Mouse (Mus musculus) forebrain, postnatal 0 days (tissue): ENCODE data around the gene Tctn3. TPM values are rescaled to one million over a fixed set of nuclear protein-coding genes. Genes with fewer than 3 reads are reported as not detected.
"Not testable (repeated sequence)": the region's sequence is repeated elsewhere in the genome, so short reads cannot be mapped to it uniquely, and the experiment has no call there.

Experiments
- ATAC-seq: fragments of 200-750 bp; cut with Nextera tagmentation; 2 replicates; pipeline ENCODE4 v1.8.0; 2017; ENCODE audit warnings: mild to moderate bottlenecking, moderate library complexity
- DNase-seq: peaks from one replicate; pipeline ENCODE4 v3.0.0-alpha.2; 2015
- H3K27ac ChIP-seq: fragments of 300-500 bp; sonication (generic); 2 replicates; pipeline ENCODE4 v1.5.1; 2014; ENCODE audit warnings: low read depth, mild to moderate bottlenecking, antibody characterized with exemption, low read length, moderate library complexity, mixed read lengths
- H3K27me3 ChIP-seq: fragments of 300-500 bp; sonication (generic); 2 replicates; pipeline ENCODE4 v1.6.1; 2014; ENCODE audit warnings: mild to moderate bottlenecking, low read length, mixed read lengths; ENCODE audit not compliant: insufficient read depth
- H3K36me3 ChIP-seq: fragments of 300-500 bp; sonication (generic); 2 replicates; pipeline ENCODE4 v1.6.1; 2014; ENCODE audit warnings: mild to moderate bottlenecking, moderate library complexity; ENCODE audit not compliant: insufficient read depth
- H3K4me1 ChIP-seq: fragments of 300-500 bp; sonication (generic); 2 replicates; pipeline ENCODE4 v1.6.1; 2014; ENCODE audit warnings: antibody characterized with exemption; ENCODE audit not compliant: insufficient read depth
- H3K4me2 ChIP-seq: fragments of 300-500 bp; sonication (generic); 2 replicates; pipeline ENCODE4 v1.6.1; 2014; ENCODE audit warnings: low read depth, mild to moderate bottlenecking, moderate library complexity
- H3K4me3 ChIP-seq: fragments of 300-500 bp; sonication (generic); 2 replicates; pipeline ENCODE4 v1.5.1; 2014; ENCODE audit warnings: low read depth, low read length, mixed read lengths
- H3K9ac ChIP-seq: fragments of 300-500 bp; sonication (generic); 2 replicates; pipeline ENCODE4 v1.6.1; 2014; ENCODE audit warnings: mild to moderate bottlenecking
- H3K9me3 ChIP-seq: fragments of 300-500 bp; sonication (generic); 2 replicates; pipeline ENCODE4 v1.6.1; 2016; ENCODE audit warnings: low read length
- CTCF ChIP-seq: sonication (generic); IDR thresholded peaks from 2 replicates; pipeline ENCODE4 v1.5.1; 2016; ENCODE audit warnings: antibody characterized with exemption, control low read depth, low read depth
- WGBS: fragments of 180-500 bp; shearing (Covaris S2); extraction: QIAGEN DNeasy Blood & Tissue Kit; methylation state at CpG from one replicate; pipeline ENCODE4 v1.1.7; 2014; 5-methylcytosine and 5-hydroxymethylcytosine counted together
- polyA plus RNA-seq: library from polyadenylated mRNA; unstranded; fragments of >200 nt; fragmentation: Nextera tagmentation; extraction: Ambion mirVana; gene quantifications from 2 replicates; pipeline ENCODE4 v1.2.1, GENCODE M21; 2015
- total RNA-seq: library from RNA; depleted of rRNA; stranded (reverse); fragments of >200 nt; gene quantifications from 2 replicates; pipeline ENCODE4 v1.2.3, GENCODE M21; 2014

Tctn3 gene
- total and polyA plus RNA-seq, 2 experiments from 2014 or later = 15.1 to 28.0 TPM

DNA sequence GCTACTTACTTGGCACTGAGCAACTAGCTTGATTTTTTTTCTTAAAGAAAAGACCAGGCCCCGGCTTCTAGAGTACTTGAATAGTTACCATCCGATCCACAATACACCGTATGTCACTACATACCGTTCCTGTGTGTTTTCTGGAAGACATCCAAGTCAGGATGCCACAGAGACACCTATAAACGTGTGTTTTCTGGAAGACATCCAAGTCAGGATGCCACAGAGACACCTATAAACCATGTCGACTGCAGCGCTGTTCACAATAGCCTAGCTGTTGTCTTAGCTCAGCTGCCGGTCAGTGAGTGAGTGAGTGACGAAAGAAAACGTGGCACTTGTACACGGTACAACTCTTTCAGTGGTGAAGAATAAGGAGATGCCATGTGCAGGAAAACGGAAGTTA is 13.9 kb upstream of the Tctn3 start:
- Histone ChIP-seq H3K4me2 (no peak overlapping the region), H3K9ac (no peak overlapping the region), H3K4me3 (no peak overlapping the region), H3K27ac (no peak overlapping the region), H3K4me1 (no peaks in the 10 kb centered on the region), H3K36me3 (no peaks in the 10 kb centered on the region), H3K27me3 (no peaks in the 10 kb centered on the region), H3K9me3 (no peaks in the 10 kb centered on the region)
- DNase-seq = no peak
- WGBS = 57% methylated on average over 12 of the region's 12 CpGs
- no peak for ATAC-seq
- TF ChIP-seq CTCF = no peak

DNA sequence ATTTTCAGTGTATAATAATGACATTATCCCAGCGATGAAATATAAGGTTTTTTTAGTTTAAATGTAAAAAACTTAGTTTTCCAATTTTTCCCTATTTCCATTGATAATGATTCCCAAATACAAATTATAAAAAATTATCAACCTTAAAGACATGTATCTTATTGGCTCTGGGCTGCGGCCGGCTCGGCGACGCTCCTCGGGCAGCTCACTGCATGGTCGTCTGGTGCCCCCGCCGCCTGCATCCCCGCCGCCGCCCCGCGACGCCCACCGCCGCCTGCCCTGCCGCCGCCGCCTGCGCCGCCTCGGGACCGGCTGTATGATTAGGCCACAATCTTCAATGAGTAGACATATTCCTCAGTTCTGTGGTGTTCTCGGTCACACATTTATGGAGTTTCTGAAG is 9.6 kb upstream of the Tctn3 start:
- DNase-seq, H3K9ac ChIP-seq, H3K36me3 ChIP-seq, H3K4me2 ChIP-seq, H3K4me3 ChIP-seq, H3K9me3 ChIP-seq, H3K4me1 ChIP-seq, H3K27ac ChIP-seq, H3K27me3 ChIP-seq, ATAC-seq: not testable (repeated sequence)
- 62% methylated on average over 10 of the region's 26 CpGs for WGBS

DNA sequence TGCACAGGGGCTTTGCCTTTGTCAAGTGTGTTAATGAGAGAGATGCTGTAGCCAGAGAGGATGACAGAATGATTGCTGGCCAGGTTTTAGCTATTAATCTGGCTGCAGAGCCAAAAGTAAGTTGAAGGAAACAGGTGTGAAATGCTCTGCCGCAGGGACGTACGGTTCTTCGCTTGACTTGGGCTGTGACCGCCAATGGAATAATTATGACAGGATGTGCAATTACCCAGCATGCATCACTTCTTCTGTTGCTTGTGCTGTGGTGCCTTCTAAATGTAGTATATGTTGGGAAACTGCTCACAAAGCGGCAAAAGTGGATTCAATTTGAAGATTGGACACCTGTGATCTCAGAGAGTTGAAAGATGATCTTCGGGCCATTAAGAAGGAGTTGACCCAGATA is 4.0 kb upstream of the Tctn3 start:
- Histone ChIP-seq H3K4me2 (no peak overlapping the region), H3K9me3 (no peaks in the 10 kb centered on the region), H3K27ac (no peak overlapping the region), H3K4me1 (peaks cover 4% of the 10 kb centered on the region; the same call in 1 of the 2 replicates), H3K27me3 (no peaks in the 10 kb centered on the region), H3K4me3 (no peak overlapping the region), H3K9ac (no peak overlapping the region), H3K36me3 (no peaks in the 10 kb centered on the region)
- TF ChIP-seq CTCF = no peak
- WGBS = 83% methylated on average over 7 of the region's 7 CpGs
- ATAC-seq (no peak), DNase-seq (no peak)

DNA sequence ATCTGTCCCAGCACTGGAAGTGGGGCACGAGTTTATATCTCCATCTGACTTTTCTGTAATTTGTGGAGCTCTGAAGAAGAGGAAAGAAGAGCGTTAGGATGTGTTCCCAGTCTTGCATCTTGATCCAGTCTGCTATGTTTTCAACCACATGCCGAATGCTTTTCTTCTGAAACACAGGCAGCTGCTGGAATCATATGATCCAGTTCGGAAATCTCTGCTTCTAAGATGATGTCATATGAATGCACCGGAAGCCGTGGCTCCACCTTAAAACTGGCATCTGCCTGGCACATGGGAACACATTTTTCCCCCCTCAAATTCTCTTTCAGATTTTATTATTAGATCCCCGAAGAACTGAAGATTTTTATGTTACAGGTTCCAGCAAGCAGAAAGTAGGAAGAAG is 2.8 kb upstream of the Tctn3 start:
- no peak for TF ChIP-seq CTCF
- ATAC-seq = no peak

DNA sequence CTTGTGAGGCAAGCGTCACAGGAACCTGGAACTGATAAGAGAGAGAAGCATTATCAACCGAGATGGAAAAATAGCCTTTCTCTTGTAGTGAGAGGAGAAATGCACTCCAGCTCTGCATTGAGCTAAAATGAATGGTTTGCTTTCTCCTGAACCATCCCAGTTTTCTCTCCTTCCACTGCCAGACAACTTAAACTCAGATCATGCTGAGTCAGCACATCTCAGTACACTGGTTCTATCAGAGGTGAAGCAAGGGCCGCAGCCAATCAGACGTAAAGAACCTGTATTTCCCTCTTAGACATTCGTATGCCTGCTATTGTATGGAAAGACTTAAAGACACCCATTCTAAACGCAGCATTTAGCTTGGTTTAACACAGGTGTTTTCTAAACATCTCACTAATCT is 4.4 kb downstream of the Tctn3 start:
- H3K9ac ChIP-seq = no peak overlapping the region
- H3K27ac ChIP-seq = no peak overlapping the region
- no peak overlapping the region for H3K4me3 ChIP-seq
- WGBS = 92% methylated on average over 6 of the region's 6 CpGs
- ATAC-seq (no peak), DNase-seq (no peak)
- H3K4me1 ChIP-seq = peaks cover 3% of the 10 kb centered on the region; the same call in 1 of the 2 replicates
- H3K27me3 ChIP-seq = no peaks in the 10 kb centered on the region
- no peak overlapping the region for H3K4me2 ChIP-seq
- peaks cover 53% of the 10 kb centered on the region for H3K36me3 ChIP-seq
- TF ChIP-seq CTCF = no peak
- no peaks in the 10 kb centered on the region for H3K9me3 ChIP-seq

More for the DNA sequence above, 2.8 kb upstream of the Tctn3 start:
- Histone ChIP-seq H3K4me3 (no peak overlapping the region), H3K9ac (no peak overlapping the region), H3K27ac (no peak overlapping the region), H3K4me2 (no peak overlapping the region), H3K36me3 (no peaks in the 10 kb centered on the region), H3K4me1 (peaks cover 4% of the 10 kb centered on the region; the same call in 1 of the 2 replicates), H3K9me3 (no peaks in the 10 kb centered on the region), H3K27me3 (no peaks in the 10 kb centered on the region)
- DNase-seq = no peak
- WGBS = 80% methylated on average over 7 of the region's 7 CpGs

DNA sequence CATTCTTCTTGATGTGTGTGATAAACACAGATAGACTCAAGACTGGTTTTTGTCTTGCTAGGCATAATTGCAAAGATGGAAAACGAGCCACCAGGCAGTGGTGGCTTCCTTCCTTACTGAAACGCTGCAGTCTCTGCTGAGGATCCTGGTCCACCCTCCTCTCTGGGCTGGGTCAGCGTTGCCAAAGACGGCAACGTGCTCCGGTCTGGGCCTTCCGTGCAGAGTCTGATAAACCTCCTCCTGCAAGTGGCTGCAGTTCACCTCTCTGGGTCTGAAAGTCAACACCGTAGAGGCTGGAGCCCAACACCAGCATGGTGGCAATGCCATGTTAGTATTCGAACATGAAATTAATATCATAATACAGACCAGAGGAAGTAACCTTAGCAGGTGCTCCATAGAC is 6.8 kb downstream of the Tctn3 start:
- DNase-seq = no peak
- H3K4me3 ChIP-seq = no peak overlapping the region
- no peak for ATAC-seq
- 94% methylated on average over 9 of the region's 9 CpGs for WGBS
- no peak overlapping the region for H3K4me2 ChIP-seq
- peaks cover 59% of the 10 kb centered on the region for H3K36me3 ChIP-seq
- no peaks in the 10 kb centered on the region for H3K27me3 ChIP-seq
- no peaks in the 10 kb centered on the region for H3K9me3 ChIP-seq
- H3K9ac ChIP-seq = no peak overlapping the region
- H3K27ac ChIP-seq = no peak overlapping the region
- TF ChIP-seq CTCF = no peak
- H3K4me1 ChIP-seq = no peaks in the 10 kb centered on the region

DNA sequence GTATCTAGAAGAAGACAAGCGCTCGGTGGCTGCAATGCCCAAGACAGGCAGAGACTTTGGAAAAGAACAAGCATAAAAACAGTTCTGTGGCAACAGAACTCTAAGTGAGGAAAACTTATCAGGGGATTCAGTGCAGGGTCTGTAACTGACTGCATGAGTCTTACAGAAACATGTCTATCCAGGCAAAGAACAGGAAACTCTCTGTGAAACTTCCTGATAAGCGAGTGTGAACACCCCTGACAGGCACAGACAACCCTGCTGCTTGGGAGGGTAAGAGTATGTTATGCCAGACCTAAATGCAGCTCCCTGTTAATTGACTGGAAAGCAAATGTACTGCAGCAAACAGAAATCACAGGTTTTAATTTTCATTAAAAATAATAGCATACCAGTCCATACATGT is 10.2 kb downstream of the Tctn3 start:
- no peak overlapping the region for H3K4me3 ChIP-seq

DNA sequence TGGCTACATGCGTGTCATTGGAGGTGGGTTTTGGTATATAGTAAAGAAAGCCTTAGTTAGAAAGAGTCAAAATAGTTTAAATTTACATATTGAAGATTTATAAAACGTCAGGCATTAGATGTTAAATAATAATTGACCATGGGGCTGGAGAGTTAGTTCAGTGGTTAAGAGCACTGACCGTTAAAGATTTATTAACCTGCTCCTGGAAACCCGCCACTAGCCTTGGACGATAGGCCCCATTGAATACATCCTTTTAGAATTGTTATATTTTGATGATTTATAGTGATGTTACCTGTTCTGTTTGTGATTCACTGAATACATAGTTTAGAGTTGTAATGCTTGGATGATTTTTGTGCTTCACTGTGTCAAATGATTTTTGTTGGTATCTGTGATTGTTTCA is 11.2 kb downstream of the Tctn3 start:
- H3K9ac ChIP-seq, H3K9me3 ChIP-seq, H3K4me1 ChIP-seq, H3K27ac ChIP-seq, H3K4me3 ChIP-seq, H3K4me2 ChIP-seq, H3K27me3 ChIP-seq, ATAC-seq, DNase-seq: not testable (repeated sequence)
- 92% methylated on average over 5 of the region's 5 CpGs for WGBS
- peaks cover 40% of the 10 kb centered on the region for H3K36me3 ChIP-seq

More for the DNA sequence above, 10.2 kb downstream of the Tctn3 start:
- Histone ChIP-seq H3K9me3 (no peaks in the 10 kb centered on the region), H3K9ac (no peak overlapping the region), H3K4me2 (no peak overlapping the region), H3K27me3 (no peaks in the 10 kb centered on the region), H3K36me3 (peaks cover 41% of the 10 kb centered on the region), H3K27ac (no peak overlapping the region), H3K4me1 (no peaks in the 10 kb centered on the region)
- no peak for ATAC-seq
- 93% methylated on average over 3 of the region's 3 CpGs for WGBS
- no peak for DNase-seq
- no peak for TF ChIP-seq CTCF
